Mouse (Mus musculus) liver, postnatal 0 days (tissue): ENCODE results near the gene Borcs7.

Experiments used
- CTCF ChIP-seq: sonication (generic); IDR thresholded peaks from 2 replicates; pipeline ENCODE4 v1.5.1; 2016; ENCODE audit warnings: antibody characterized with exemption, low read depth
- EP300 ChIP-seq: IDR thresholded peaks from 2 replicates; pipeline ENCODE4 v1.6.1; 2016; ENCODE audit warnings: antibody characterized with exemption, low read depth, mild to moderate bottlenecking

GRCm38 (mm10) chr19:46690387-46690786 is 681 bp downstream of the Borcs7 start:
- no peak for TF ChIP-seq CTCF
- no peak for TF ChIP-seq EP300
